Mouse (Mus musculus): Measurements from ENCODE around the gene Psmd6. TPM values are rescaled to one million over a fixed set of nuclear protein-coding genes. Genes with fewer than 3 reads are reported as not detected.

Gene Psmd6
- total RNA-seq (2021), result 100 to 1,000 TPM; 107 to 110 TPM
- long read RNA-seq, experiment 1, transcript Psmd6-201 (8 exons, 1,387 nt), result major isoform, 111 of 144 reads
- long read RNA-seq, experiment 1, partial matches to known transcripts, result 17 of 144 reads
- long read RNA-seq, experiment 1, other reads (novel, unspliced or antisense), result 16 of 144 reads
- long read RNA-seq, experiment 2, transcript Psmd6-201 (8 exons, 1,387 nt), result major isoform, 97 of 110 reads
- long read RNA-seq, experiment 2, partial matches to known transcripts, result 3 of 110 reads
- long read RNA-seq, experiment 2, other reads (novel, unspliced or antisense), result 10 of 110 reads

DNA sequence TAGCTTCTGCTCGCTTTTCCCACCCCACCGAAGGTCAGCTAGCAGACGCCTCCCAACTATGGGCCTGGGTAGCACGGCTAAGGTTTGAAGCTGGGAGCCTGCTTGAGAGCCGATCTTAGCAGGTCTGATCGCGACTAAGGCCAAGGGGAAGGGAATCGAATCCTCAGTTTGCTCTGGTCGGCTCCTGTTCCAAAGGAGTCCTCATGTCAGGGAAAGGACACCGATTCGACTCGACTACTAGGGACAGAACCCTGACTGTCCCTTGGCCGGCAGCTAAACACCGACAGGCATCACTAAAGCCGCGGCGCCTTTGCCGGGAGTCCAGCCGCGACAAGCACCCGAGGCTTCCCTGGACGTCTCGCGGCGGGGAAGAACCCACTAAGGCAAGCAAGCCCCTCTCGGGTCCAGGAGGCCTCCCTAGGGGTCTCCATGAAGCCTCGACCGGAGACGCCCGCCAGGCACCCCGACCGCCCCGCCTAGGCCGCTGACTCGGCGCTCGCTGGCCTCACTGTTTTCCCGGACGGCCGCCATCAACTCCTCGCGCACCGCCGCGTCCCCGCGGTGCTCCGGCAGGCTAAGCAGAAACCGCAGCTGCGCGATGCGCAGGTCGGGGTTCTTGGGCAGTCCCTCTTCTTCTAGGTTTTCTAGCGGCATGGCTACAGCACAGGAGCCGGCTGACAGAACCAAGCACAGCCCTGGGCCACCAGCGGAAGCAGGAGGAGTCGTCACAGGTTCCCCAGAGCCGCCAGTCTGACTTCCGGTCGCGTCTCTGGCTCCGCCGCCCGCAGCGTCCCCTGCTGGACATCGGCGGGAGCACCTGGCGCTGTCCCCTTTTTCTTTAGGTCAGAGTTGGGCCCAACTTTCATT lies at the start of gene Psmd6:
TSS of gene Psmd6 (minus strand) at position 755 of the 867 bp plus-strand sequence.
- DNase-seq (ENCODE audit: low spot score in 2 of 2), result peak; percentile 88 to 89

DNA sequence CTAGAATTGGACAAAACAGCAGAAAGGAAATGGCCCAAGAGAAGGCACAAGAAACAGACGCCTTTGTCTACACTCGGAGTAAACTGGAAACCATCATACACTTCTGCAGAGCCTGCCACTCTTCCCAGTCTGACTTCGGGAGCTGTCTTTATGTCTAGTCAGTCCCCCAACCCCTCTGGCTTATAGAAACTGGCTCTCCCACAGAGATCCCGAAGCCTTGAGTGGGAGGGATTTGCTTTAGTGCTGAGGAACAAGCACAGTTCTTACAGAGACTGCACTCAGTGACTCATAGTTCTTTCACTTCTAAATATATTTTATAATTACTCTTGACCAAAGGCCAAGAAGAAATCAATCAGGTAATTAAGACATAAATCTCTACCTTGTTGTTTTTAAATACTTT lies 10.1 kb downstream of the Psmd6 start:
- DNase-seq (ENCODE audit: low spot score in 2 of 2), result no peak

DNA sequence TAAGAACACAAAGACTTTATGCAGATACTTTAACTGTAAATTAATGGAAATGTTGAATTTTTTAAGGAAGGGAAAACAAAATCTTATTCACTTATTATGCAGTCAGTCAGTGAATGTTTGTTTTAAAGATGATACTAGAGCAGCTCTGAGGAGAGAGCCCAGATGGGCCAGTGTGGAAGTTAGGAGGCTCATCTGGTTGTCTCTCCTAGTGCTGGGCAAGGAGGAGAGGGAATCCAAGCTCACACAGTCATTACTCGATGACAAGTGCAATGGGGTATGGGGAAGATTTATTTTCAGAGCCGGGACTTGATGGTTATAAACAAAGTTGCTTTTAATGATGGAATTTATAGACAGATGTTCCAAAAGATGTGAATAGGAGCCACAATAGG lies 15.9 kb downstream of the Psmd6 start:
- DNase-seq (ENCODE audit: low spot score in 2 of 2), result no peak

DNA sequence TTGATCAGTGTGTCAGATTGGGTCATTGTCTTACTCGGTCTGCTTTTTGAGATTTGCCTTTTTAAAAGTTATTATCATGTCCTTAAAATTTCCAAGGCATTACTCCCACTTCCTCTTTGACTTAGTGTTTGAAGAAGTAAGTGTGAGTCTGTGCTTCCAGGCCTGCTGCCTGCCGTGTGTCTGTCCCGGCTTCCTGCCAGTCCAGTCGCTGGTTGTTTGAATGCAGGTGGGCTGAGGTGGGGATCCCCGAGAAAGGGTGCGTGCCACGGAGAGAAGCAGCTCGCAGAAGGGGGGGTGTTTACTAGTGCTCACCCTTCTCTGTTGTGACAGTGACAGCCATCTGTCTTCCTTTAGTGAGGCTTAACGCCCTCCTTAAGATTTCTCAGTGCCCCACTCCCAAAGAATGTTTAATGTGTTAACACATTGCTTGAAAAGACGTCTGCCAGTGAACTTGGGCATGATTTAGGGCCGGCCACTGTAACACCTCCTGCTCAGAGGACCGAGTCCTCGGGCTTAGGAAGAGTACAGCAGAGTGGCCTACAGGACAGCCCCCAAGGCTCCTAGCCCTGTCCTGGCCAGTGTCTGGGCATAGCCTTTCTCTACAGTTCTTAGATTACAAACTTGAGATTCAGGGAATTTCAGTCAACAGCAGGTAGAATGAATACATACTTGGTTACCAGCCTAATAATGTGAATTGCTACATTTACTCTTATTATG lies 16.4 kb downstream of the Psmd6 start:
- no peak for DNase-seq (ENCODE audit: low spot score in 2 of 2)

DNA sequence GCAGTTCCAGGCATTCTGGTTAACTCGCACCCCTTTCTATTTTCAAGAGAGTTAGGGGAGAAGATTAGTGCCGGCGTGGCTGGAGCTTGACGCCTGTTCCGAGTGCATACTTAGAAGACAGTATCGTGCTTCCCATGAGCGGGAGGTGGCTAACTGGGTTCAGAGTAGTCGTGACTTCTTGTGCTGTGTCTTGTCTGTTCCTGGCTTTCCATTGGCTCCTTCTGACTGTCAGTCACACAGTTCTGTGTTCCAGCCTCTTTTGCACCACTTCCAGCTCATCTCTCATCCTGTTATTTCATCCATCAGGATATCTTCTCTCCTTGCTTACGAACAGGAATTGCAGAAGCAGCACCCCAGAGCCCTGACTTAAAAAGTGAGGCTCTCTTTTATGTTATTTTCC lies 19.5 kb downstream of the Psmd6 start:
- DNase-seq (ENCODE audit: low spot score in 2 of 2), result no peak

DNA sequence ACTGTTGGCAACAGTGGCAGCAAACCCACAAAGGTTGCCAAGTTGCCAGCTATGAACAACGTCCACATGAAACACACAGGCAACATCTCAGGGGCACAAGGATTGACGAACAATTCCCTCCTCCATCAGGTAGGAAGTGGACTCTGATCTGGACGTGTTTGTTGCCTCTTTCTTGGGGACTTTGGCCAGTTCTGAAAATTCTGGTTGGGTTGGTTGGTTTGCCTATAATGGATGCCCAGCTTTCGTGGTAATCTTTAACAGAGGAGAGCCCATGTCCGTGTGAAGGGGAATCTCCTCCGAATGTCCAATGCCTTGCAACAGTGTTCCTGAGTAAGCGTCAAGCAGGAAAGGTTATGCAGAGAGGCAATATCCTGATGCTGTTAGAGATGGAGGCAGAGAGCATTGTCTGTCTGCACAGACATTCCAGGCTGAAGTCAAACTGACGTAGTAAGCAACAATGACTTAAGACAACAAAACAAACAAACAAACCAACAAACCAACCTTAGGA lies 20.0 kb downstream of the Psmd6 start:
- DNase-seq (ENCODE audit: low spot score in 2 of 2), result no peak

DNA sequence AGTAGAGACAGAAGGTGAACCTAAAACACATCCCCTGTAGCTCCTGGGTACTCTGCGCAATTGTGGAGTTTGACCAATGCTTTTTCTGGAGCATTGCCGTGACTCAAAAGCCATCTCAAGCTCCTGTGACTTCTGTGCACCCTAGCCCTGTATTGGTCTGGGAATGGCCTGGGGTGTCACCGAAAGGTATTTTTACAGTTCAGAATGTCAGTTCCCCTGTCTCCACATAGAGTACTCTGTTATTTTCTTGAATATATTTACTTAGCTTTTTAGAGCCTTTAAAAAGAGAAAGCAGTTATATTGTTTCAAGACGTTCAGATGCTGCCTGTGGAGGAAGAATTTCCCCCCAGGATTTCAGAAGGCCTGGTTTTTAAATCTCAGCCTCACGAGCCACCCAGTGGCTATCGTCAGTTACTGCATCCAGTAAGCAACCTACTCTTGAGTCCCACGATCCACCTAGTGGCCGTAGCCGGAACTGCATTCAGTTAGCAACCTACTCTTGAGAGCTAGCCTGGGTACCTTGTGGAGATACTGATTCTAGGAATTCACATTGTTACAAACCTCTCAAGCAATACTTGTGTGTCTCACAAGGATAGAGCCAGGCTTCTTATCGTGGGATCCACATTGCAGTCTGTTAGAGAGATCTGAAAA lies 22.3 kb downstream of the Psmd6 start:
- peak; percentile 86 to 93 for DNase-seq (ENCODE audit: low spot score in 2 of 2)

DNA sequence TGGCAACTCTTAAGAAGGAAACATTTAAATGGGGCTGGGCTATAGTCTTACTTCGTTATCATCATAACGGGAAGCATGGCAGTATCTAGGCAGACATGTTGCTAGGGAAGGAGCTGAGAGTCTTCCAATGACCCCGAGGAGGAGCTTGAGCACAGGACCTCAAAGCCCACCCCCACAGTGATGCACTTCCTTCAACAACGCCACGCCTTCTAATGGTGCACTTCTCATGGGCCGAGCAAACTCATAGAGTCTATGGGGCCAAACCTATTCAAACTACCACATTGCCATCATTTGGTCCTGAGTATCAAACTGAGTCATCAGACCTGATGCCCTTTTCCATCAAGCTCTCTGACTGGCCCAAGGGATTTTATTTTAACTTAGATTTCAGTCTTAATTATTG lies 30.2 kb downstream of the Psmd6 start:
- DNase-seq (ENCODE audit: low spot score in 2 of 2), result no peak

DNA sequence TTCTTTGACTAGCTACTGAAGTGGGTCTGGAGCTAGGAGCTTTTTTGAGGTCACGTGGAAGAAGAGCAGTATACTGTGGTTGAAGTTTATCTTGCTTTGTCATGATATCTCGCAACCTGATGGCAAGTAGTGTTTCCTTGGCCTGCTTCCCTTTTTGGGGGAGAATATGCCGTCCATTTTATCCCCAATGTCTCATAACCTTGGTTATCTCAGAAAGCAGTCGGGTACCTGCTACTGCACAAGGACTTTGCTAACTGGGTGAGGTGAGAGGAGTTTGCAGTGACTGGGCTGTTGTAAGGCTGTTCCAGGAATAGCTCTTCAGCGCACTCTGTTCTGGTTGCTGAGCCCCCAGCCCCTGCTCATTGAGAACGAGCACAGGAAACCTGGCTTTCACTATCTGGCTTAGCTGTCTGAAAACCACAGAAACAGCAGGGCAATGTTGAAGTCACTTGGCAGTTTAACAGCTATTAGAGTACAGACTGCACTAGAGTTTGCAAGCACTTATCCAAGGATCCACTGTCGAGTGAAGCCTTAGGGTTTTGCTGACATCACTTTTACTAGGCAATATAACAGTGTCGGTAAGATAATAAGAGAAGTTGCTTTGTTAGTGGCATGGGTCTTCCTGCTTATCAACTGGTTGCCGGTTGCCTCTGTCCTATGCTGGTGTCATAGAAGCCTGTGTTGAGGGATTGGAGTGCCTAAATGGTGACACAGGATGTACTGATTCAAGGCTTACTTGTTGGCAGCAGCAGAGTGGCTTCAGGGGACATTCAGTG lies 32.6 kb downstream of the Psmd6 start:
- no peak for DNase-seq (ENCODE audit: low spot score in 2 of 2)

DNA sequence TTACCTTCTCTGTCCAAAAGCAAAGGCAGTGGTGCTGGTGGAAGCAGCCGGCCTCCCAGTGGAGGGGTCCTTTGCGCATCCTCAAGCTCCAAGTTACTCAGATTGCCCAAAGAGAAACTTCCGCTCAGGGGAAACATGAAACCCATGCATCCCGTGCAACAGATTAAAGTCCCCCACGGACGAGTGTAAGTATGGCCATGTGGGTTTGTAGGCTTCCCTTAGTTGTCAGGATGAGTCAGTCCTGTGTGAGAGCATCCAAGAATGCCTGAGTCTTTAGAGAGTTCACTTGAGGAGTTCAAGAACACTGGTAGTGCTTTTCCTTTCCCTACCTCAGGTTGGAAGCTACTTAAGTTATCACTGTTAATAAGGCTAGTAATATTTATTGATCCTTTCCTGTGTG lies 33.4 kb downstream of the Psmd6 start:
- no peak for DNase-seq (ENCODE audit: low spot score in 2 of 2)

DNA sequence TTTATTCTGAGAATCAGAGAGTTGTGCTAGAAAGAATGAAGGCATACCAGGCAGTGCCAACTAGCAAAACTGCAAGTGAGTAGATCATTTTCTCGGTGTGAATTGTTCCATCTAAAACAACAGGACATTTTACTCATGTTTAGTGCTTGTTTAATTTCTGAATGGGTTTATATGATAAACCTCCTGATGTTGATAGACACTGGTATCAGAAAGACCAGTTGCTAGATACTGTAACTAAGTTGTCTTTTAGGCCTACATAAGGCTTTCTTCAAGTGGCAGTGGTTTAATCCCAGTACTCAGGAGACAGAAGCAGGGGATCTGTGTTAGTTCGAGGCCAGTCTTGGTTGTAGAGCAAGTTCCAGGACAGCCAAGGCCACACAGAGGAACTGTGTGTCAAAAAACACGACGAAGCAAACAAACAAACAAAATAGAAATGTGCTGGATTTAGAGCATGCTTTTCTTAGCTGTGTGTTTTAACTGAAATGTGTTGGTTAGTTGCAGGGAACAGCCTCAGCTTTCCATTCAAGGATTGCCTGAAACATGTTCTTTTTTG lies 34.0 kb downstream of the Psmd6 start:
- DNase-seq (ENCODE audit: low spot score in 2 of 2), result no peak

DNA sequence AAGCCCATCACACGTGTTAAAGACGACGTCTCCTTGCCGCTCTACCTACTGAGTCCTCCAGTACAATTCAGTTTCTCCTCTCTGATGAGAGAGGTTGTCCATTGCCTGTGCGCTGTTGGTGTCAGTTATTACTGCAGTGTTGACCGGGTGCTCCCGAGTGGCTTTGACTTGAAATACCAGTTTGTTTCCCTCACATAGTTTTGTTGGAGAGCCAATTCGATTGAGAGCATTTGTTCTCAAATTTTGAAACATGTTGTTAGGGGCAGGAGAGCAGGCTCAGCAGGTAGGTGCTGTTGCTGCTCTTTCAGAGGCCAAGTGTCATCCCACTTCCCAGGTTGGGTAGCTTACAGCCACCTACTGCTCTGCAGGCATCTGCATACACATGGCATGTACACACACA lies 37.0 kb downstream of the Psmd6 start:
- DNase-seq (ENCODE audit: low spot score in 2 of 2), result no peak

DNA sequence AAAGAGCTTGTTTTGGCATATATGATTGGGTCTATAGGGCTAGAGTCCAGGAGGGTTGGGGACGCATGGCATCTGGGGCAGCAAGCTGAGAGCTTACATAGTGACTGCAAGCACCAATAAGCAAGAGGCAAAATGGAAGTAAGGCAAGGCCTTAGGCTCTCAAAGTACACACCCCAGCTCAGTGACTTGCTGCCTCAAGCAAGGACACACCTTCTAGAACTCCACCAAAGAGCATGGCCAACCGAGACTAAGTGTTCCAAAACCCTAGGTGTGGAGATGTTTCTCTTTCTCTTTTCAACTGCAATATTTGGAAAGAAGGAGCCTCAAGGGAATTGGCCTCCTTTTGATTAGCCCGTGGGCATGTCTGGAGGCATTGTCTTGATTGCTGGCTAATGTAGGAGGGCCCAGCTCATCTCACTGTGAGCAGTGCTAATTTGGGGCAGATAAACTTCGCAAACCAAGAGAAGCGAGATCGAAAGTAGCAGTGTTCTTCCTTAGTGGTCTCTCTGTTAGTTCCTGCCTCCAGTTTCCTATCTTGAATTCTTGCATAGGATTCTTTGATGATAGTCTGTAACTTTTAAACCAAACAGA lies 40.1 kb downstream of the Psmd6 start:
- no peak for DNase-seq (ENCODE audit: low spot score in 2 of 2)

DNA sequence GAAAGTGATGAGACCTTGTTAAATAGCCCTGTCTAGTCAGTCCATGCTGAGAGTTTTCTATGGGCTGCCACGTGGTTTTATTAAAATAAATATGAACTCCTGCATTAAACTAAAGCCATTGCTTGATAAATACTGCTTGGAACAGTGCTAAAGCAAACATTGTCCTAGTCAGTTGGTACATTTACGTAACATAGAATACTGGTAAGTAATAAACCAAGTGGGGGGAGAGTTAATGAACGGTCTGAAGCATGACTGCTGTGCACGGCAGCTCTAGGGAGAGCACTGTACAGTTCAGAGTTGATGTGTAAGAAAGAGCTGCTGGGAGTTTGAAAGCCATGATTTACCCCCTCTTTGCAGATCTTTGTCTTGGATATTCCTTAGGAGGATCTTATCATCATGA lies 49.3 kb downstream of the Psmd6 start:
- DNase-seq (ENCODE audit: low spot score in 2 of 2), result no peak

DNA sequence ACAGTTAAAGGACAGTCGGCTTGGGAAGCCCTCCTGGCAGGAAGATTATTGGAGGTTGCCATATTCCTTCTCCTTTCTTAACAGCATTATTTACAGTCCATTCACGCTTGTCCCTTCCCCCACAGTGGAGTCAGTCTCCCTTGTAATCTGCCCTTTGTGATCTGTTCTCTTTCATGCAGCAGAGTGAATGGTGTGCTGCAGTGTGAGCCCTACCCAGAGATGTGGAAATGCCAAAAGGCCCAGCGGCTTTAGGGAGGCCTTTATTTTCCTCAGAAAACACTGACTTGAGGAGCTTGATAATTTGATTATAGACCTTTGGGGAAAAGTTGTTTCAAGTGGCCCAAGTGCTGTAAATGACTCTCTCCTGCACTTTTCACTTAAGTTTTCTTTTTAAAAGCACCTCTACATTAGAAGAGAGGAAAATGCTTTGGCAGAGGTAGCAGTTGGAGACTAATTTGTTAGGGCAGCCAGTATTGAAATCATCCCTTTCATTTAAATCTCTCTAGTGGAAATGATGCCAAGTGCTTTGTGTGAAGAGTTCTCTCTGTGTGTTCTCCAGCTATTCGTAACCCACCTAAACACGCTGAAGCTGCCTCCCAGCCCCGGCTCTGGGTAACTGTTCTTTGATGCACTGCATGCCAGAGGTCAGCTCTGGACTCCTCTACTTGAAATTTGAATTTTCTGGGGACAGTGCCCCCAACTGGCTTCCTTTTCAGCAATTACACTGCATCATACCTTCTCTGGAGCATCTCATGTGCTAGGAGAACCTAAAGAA lies 50.1 kb downstream of the Psmd6 start:
- DNase-seq (ENCODE audit: low spot score in 2 of 2), result no peak

DNA sequence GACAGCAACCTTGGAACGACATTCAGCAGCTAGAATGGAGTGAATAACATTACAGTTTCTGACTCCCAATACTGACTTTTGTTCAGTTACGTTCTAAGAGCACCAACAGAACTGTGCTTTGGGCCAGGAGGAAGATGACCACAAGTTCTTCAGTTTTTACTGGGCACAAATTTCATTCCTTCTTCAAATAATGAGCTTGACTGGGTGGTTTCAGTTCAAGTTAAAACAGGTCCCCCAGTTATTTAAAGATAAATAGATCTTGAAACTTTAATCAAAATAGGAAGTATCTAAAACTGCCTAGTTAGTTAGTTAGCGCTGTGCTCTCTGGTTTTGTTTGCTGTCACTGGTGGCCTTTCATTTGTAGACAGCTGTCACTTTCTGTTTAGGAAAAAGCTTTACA lies 52.2 kb downstream of the Psmd6 start:
- no peak for DNase-seq (ENCODE audit: low spot score in 2 of 2)

DNA sequence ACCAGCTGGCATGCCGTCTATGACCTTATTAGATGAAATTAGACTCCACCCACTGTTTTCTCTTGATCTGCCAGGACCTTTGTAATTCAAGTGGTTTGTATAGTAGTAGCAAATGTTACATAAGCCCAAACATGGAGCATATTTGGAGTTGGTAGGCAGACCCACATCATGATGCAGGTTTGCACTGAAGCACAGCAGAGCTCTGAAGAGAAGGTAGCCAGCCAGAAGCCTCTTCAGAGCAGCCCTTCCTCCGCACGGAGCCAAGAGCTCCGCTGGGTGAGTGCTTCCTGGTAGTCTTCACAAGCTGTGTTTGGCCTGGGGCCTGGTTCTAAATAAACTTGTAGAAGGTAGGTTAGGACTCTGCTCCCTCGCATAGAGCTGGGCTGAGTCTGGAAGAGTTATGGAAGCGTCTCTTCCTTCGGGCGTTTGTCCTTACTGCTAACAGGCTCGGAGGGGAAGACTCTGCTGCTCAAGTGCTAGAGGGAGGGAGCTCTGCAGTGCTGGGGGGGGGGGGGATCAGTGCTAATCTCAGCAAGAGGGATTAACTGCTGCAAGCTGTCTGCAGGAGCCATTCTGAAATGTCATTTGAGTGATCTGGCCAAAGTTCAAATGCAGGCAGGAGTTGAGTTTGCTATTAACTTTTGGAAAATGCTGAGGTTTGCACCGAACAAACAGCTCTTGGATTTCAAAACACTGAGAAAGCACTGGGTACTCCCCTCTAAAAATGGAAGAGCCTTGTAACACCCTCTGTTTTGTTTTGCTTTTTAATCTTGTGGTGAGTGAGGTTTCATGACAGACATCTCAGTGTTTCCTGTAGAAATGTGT lies 52.9 kb downstream of the Psmd6 start:
- peak in 1 of 2 experiments; percentile 26 for DNase-seq (ENCODE audit: low spot score in 2 of 2)

DNA sequence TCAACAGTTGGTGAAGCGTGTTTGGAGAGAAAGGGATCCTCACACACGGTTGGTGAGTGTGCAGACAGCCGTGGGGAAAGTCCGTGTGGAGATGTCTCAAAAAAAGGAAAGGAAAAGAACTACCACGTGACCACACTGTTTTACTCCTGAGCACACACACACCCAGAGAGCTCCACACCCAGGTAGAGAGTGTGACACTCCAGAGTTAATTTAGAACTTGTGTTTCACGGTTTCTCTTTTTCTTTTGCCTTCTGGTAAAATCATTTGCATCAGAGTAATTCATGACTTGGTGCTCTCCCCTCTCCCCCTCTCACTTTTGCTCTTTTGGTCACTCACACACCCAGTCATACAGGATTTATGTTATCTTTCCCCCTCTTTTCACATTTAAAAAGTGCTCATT lies 54.5 kb downstream of the Psmd6 start:
- DNase-seq (ENCODE audit: low spot score in 2 of 2), result no peak
